Mouse (Mus musculus) neural tube, embryonic 11.5 days (tissue): ENCODE measurements at regions not wholly inside any gene's neighbourhood (a gene's known extent, or its start where the extent isn't known, plus 50 kb on each side); places are given as distances from the start of the nearest gene placed in this dataset.

ENCODE experiments used
- ATAC-seq: fragments of 200-750 bp; cut with Nextera tagmentation; 2 replicates; pipeline ENCODE4 v1.8.0; 2017; ENCODE audit warnings: moderate number of reproducible peaks, mild to moderate bottlenecking, moderate TSS enrichment, moderate library complexity; ENCODE audit not compliant: insufficient read depth, low FRiP score, low TSS enrichment
- DNase-seq: peaks from one replicate; pipeline ENCODE4 v3.0.0-alpha.2; 2015; ENCODE audit warnings: low spot score
- H3K27ac ChIP-seq: fragments of 300-500 bp; sonication (generic); 2 replicates; pipeline ENCODE4 v1.5.1; 2014; ENCODE audit warnings: low read depth, mild to moderate bottlenecking, low read length
- H3K27me3 ChIP-seq: fragments of 300-500 bp; sonication (generic); 2 replicates; pipeline ENCODE4 v1.6.1; 2014; ENCODE audit warnings: mild to moderate bottlenecking, low read length, mixed read lengths; ENCODE audit not compliant: control insufficient read depth, insufficient read depth
- H3K36me3 ChIP-seq: fragments of 300-500 bp; sonication (generic); 2 replicates; pipeline ENCODE4 v1.6.1; 2014; ENCODE audit warnings: mild to moderate bottlenecking, low read length, moderate library complexity, mixed read lengths; ENCODE audit not compliant: control insufficient read depth, insufficient read depth
- H3K4me1 ChIP-seq: fragments of 300-500 bp; sonication (generic); 2 replicates; pipeline ENCODE4 v1.6.1; 2014; ENCODE audit warnings: low read length, mixed read lengths; ENCODE audit not compliant: control insufficient read depth, insufficient read depth
- H3K4me2 ChIP-seq: fragments of 300-500 bp; sonication (generic); 2 replicates; pipeline ENCODE4 v1.6.1; 2014; ENCODE audit warnings: low read depth, mild to moderate bottlenecking, moderate library complexity
- H3K4me3 ChIP-seq: fragments of 300-500 bp; sonication (generic); 2 replicates; pipeline ENCODE4 v1.5.1; 2014; ENCODE audit warnings: low read depth, low read length
- H3K9ac ChIP-seq: fragments of 300-500 bp; sonication (generic); 2 replicates; pipeline ENCODE4 v1.6.1; 2014; ENCODE audit warnings: mild to moderate bottlenecking, low read length
- H3K9me3 ChIP-seq: fragments of 300-500 bp; sonication (generic); 2 replicates; pipeline ENCODE4 v1.6.1; 2016; ENCODE audit warnings: low read length; ENCODE audit not compliant: control insufficient read depth
- WGBS: fragments of 180-500 bp; shearing (Covaris S2); extraction: QIAGEN DNeasy Blood & Tissue Kit; methylation state at CpG from one replicate; pipeline ENCODE4 v1.1.7; 2014; 5-methylcytosine and 5-hydroxymethylcytosine counted together

- no peak overlapping the region for H3K4me2 ChIP-seq
- DNase-seq: no peak
- no peak overlapping the region for H3K27ac ChIP-seq
- H3K36me3 ChIP-seq: no peaks in the 10 kb centered on the region
- 85% methylated on average over 6 of the region's 6 CpGs for WGBS
- no peak for ATAC-seq
- no peaks in the 10 kb centered on the region for H3K27me3 ChIP-seq
- H3K4me3 ChIP-seq: no peak overlapping the region
- no peak overlapping the region for H3K9ac ChIP-seq
- H3K4me1 ChIP-seq: no peaks in the 10 kb centered on the region
- no peaks in the 10 kb centered on the region for H3K9me3 ChIP-seq
Measured at GRCm38 (mm10) chr17:63798961-63799531, 63.8 kb upstream of the Fer start.

GRCm38 (mm10) chr17:63801411-63801810 is 61.5 kb upstream of the Fer start:
- H3K9ac ChIP-seq: no peak overlapping the region
- 96% methylated on average over 9 of the region's 9 CpGs for WGBS
- no peaks in the 10 kb centered on the region for H3K4me1 ChIP-seq
- H3K4me3 ChIP-seq: no peak overlapping the region
- H3K27ac ChIP-seq: no peak overlapping the region
- H3K4me2 ChIP-seq: no peak overlapping the region
- no peaks in the 10 kb centered on the region for H3K27me3 ChIP-seq
- H3K9me3 ChIP-seq: no peaks in the 10 kb centered on the region
- ATAC-seq (no peak), DNase-seq (no peak)
- H3K36me3 ChIP-seq: no peaks in the 10 kb centered on the region

GRCm38 (mm10) chr17:63802846-63803245 is 60.0 kb upstream of the Fer start:
- H3K4me3 ChIP-seq: no peak overlapping the region
- no peaks in the 10 kb centered on the region for H3K4me1 ChIP-seq
- no peak overlapping the region for H3K27ac ChIP-seq
- no peak for ATAC-seq
- H3K4me2 ChIP-seq: no peak overlapping the region
- 77% methylated on average over 5 of the region's 5 CpGs for WGBS
- H3K9ac ChIP-seq: no peak overlapping the region
- no peaks in the 10 kb centered on the region for H3K36me3 ChIP-seq
- DNase-seq: no peak
- no peaks in the 10 kb centered on the region for H3K9me3 ChIP-seq
- H3K27me3 ChIP-seq: no peaks in the 10 kb centered on the region

GRCm38 (mm10) chr17:63803599-63803998 is 59.3 kb upstream of the Fer start:
- Histone ChIP-seq H3K9me3 (no peaks in the 10 kb centered on the region), H3K4me2 (no peak overlapping the region), H3K36me3 (no peaks in the 10 kb centered on the region), H3K4me3 (no peak overlapping the region), H3K4me1 (no peaks in the 10 kb centered on the region), H3K27ac (no peak overlapping the region), H3K9ac (no peak overlapping the region), H3K27me3 (no peaks in the 10 kb centered on the region)
- 30% methylated on average over 11 of the region's 11 CpGs for WGBS
- no peak for ATAC-seq
- peak; percentile 78 for DNase-seq

GRCm38 (mm10) chr17:63804416-63804815 is 58.4 kb upstream of the Fer start:
- DNase-seq: no peak
- no peaks in the 10 kb centered on the region for H3K4me1 ChIP-seq
- 100% methylated on average over 4 of the region's 4 CpGs for WGBS

GRCm38 (mm10) chr17:63806360-63806759 is 56.5 kb upstream of the Fer start:
- Histone ChIP-seq H3K9me3 (no peaks in the 10 kb centered on the region), H3K36me3 (no peaks in the 10 kb centered on the region), H3K4me2 (no peak overlapping the region), H3K4me1 (peaks cover 1% of the 10 kb centered on the region; the same call in 1 of the 2 replicates), H3K9ac (no peak overlapping the region), H3K4me3 (no peak overlapping the region), H3K27me3 (no peaks in the 10 kb centered on the region), H3K27ac (no peak overlapping the region)
- DNase-seq: no peak
- ATAC-seq: no peak
- 89% methylated on average over 10 of the region's 10 CpGs for WGBS

More at GRCm38 (mm10) chr17:63804416-63804815, 58.4 kb upstream of the Fer start:
- H3K27ac ChIP-seq: no peak overlapping the region
- H3K4me3 ChIP-seq: no peak overlapping the region
- H3K9me3 ChIP-seq: no peaks in the 10 kb centered on the region
- no peaks in the 10 kb centered on the region for H3K36me3 ChIP-seq
- H3K27me3 ChIP-seq: no peaks in the 10 kb centered on the region
- H3K9ac ChIP-seq: no peak overlapping the region
- H3K4me2 ChIP-seq: no peak overlapping the region
- no peak for ATAC-seq

- 47% methylated on average over 9 of the region's 9 CpGs for WGBS
- H3K4me2 ChIP-seq: no peak overlapping the region
- H3K27ac ChIP-seq: no peak overlapping the region
- H3K4me1 ChIP-seq: peaks cover 2% of the 10 kb centered on the region; the same call in 1 of the 2 replicates
- H3K27me3 ChIP-seq: no peaks in the 10 kb centered on the region
- no peaks in the 10 kb centered on the region for H3K9me3 ChIP-seq
- H3K9ac ChIP-seq: no peak overlapping the region
- ATAC-seq (peak; percentile 80), DNase-seq (peak; percentile 11)
- no peak overlapping the region for H3K4me3 ChIP-seq
- H3K36me3 ChIP-seq: no peaks in the 10 kb centered on the region
Measured at GRCm38 (mm10) chr17:63807590-63808228, 55.2 kb upstream of the Fer start.

- Histone ChIP-seq H3K27me3 (no peaks in the 10 kb centered on the region), H3K4me1 (peaks cover 2% of the 10 kb centered on the region; the same call in 1 of the 2 replicates), H3K9me3 (no peaks in the 10 kb centered on the region), H3K27ac (no peak overlapping the region), H3K4me2 (no peak overlapping the region), H3K36me3 (no peaks in the 10 kb centered on the region), H3K9ac (no peak overlapping the region), H3K4me3 (no peak overlapping the region)
- ATAC-seq (no peak), DNase-seq (no peak)
- 59% methylated on average over 6 of the region's 6 CpGs for WGBS
Measured at GRCm38 (mm10) chr17:63808756-63809155, 54.1 kb upstream of the Fer start.

GRCm38 (mm10) chr17:63811246-63811785 is 51.5 kb upstream of the Fer start:
- Histone ChIP-seq H3K4me1 (peaks cover 2% of the 10 kb centered on the region; the same call in 1 of the 2 replicates), H3K27ac (no peak overlapping the region), H3K27me3 (no peaks in the 10 kb centered on the region), H3K4me2 (no peak overlapping the region), H3K9ac (no peak overlapping the region), H3K4me3 (no peak overlapping the region), H3K9me3 (no peaks in the 10 kb centered on the region), H3K36me3 (no peaks in the 10 kb centered on the region)
- WGBS: 30% methylated on average over 9 of the region's 9 CpGs
- ATAC-seq (no peak), DNase-seq (peak; percentile 38)
